Mouse (Mus musculus) CH12.LX (cell line): Measurements from ENCODE around the gene Rab3a. TPM values are rescaled to one million over a fixed set of nuclear protein-coding genes. Genes with fewer than 3 reads are reported as not detected.
A peak's percentile ranks its signal among the peaks of the same experiment; 100 is the strongest.

Experiments used
- DNase-seq: peaks from one replicate; pipeline ENCODE4 v3.0.0-alpha.2; 2013; ENCODE audit errors: extremely low read depth
- H3K27ac ChIP-seq: 2 replicates; pipeline ENCODE4 v1.5.1; 2012; ENCODE audit warnings: low read depth, mild to moderate bottlenecking, control low read depth, moderate library complexity; ENCODE audit not compliant: insufficient read depth
- H3K27me3 ChIP-seq: replicated peaks from 2 replicates; pipeline ENCODE3; 2012; ENCODE audit warnings: inconsistent platforms
- H3K36me3 ChIP-seq, 2 experiments: replicated peaks in 1 of 2; 2 replicates each; pipeline versions ENCODE3 to v1.6.1; 2012; ENCODE audit warnings: inconsistent platforms in 1 of 2, low read length in 1 of 2, mild to moderate bottlenecking in 1 of 2, mixed read lengths in 1 of 2, moderate library complexity in 1 of 2; ENCODE audit not compliant: control insufficient read depth in 1 of 2, insufficient read depth in 1 of 2
- H3K4me1 ChIP-seq, 2 experiments: 2 replicates each; pipeline ENCODE4 v1.6.1; 2012; ENCODE audit warnings: inconsistent platforms in 1 of 2, moderate library complexity in 1 of 2; ENCODE audit not compliant: insufficient read depth in 2 of 2, control insufficient read depth in 1 of 2
- H3K4me2 ChIP-seq: 2 replicates; pipeline ENCODE4 v1.6.1; 2012; ENCODE audit warnings: low read depth, mild to moderate bottlenecking, control low read depth; ENCODE audit not compliant: poor library complexity, insufficient read depth, severe bottlenecking
- H3K4me3 ChIP-seq, 3 experiments: fragments of 150-350 bp in 1 of 3; sonication (generic) in 1 of 3; replicated peaks in 1 of 3; 2 replicates each; pipeline versions ENCODE3 to v1.5.1; 2011 to 2012; ENCODE audit warnings: low read depth in 2 of 3, low read length in 2 of 3, mild to moderate bottlenecking in 2 of 3, moderate library complexity in 2 of 3, control low read depth in 1 of 3, improper control_type of control experiment in 1 of 3, inconsistent platforms in 1 of 3, mixed read lengths in 1 of 3; ENCODE audit not compliant: poor library complexity in 1 of 3
- H3K79me2 ChIP-seq: replicated peaks from 2 replicates; pipeline ENCODE4 v1.6.1; 2012; ENCODE audit warnings: mild to moderate bottlenecking, moderate library complexity; ENCODE audit not compliant: control insufficient read depth, poor library complexity, insufficient read depth, severe bottlenecking; ENCODE audit errors: extremely low read depth
- H3K9ac ChIP-seq: 2 replicates; pipeline ENCODE4 v1.6.1; 2012; ENCODE audit warnings: low read depth, mild to moderate bottlenecking, control low read depth, moderate library complexity; ENCODE audit not compliant: insufficient read depth
- H3K9me3 ChIP-seq: replicated peaks from 2 replicates; pipeline ENCODE3; 2012; ENCODE audit warnings: low read length, inconsistent platforms, mixed read lengths
- BHLHE40 ChIP-seq: IDR thresholded peaks from 2 replicates; pipeline ENCODE4 v1.6.1; 2011; ENCODE audit warnings: mild to moderate bottlenecking, low read depth, low read length, improper control_type of control experiment
- CHD1 ChIP-seq: IDR thresholded peaks from 2 replicates; pipeline ENCODE4 v1.6.1; 2012; ENCODE audit warnings: low read depth, low read length, improper control_type of control experiment, inconsistent platforms
- CHD2 ChIP-seq: IDR thresholded peaks from 2 replicates; pipeline ENCODE4 v1.6.1; 2011; ENCODE audit warnings: low read length, improper control_type of control experiment
- CTCF ChIP-seq, 2 experiments: IDR thresholded peaks in 1 of 2; conservative IDR thresholded peaks in 1 of 2; 2 replicates each; pipeline ENCODE4 v1.5.1; 2011 to 2012; ENCODE audit warnings: low read depth in 2 of 2, low read length in 2 of 2, improper control_type of control experiment in 1 of 2, inconsistent platforms in 1 of 2, mild to moderate bottlenecking in 1 of 2, moderate library complexity in 1 of 2
- E2F4 ChIP-seq: IDR thresholded peaks from 2 replicates; pipeline ENCODE4 v1.6.1; 2011; ENCODE audit warnings: low read depth, low read length, improper control_type of control experiment; ENCODE audit not compliant: insufficient replicate concordance
- ELF1 ChIP-seq: IDR thresholded peaks from 2 replicates; pipeline ENCODE4 v1.6.1; 2014; ENCODE audit warnings: low read depth, mild to moderate bottlenecking, inconsistent platforms, low read length, improper control_type of control experiment
- EP300 ChIP-seq: IDR thresholded peaks from 2 replicates; pipeline ENCODE4 v1.6.1; 2011; ENCODE audit warnings: low read length, improper control_type of control experiment
- ETS1 ChIP-seq: conservative IDR thresholded peaks from 2 replicates; pipeline ENCODE4 v1.6.1; 2012; ENCODE audit warnings: low read depth, mild to moderate bottlenecking, inconsistent platforms, low read length, improper control_type of control experiment, moderate library complexity
- GABPA ChIP-seq: IDR thresholded peaks from 2 replicates; pipeline ENCODE4 v1.6.1; 2012; ENCODE audit warnings: low read depth, low read length, improper control_type of control experiment, inconsistent platforms; ENCODE audit not compliant: insufficient replicate concordance
- HCFC1 ChIP-seq: IDR thresholded peaks from 2 replicates; pipeline ENCODE4 v1.6.1; 2012; ENCODE audit warnings: low read depth, mild to moderate bottlenecking, inconsistent platforms, low read length, improper control_type of control experiment
- IRF4 ChIP-seq: IDR thresholded peaks from 2 replicates; pipeline ENCODE4 v1.6.1; 2014; ENCODE audit warnings: low read depth, mild to moderate bottlenecking, inconsistent platforms, low read length, improper control_type of control experiment
- JUN ChIP-seq: IDR thresholded peaks from 2 replicates; pipeline ENCODE4 v1.6.1; 2011; ENCODE audit warnings: low read depth, mild to moderate bottlenecking, low read length, improper control_type of control experiment, moderate library complexity; ENCODE audit not compliant: insufficient read depth
- JUND ChIP-seq: conservative IDR thresholded peaks from 2 replicates; pipeline ENCODE4 v1.6.1; 2011; ENCODE audit warnings: low read depth, low read length, improper control_type of control experiment
- KAT2A ChIP-seq: IDR thresholded peaks from 2 replicates; pipeline ENCODE4 v1.6.1; 2012; ENCODE audit warnings: low read length, improper control_type of control experiment, inconsistent platforms; ENCODE audit not compliant: insufficient replicate concordance
- MAFK ChIP-seq: IDR thresholded peaks from 2 replicates; pipeline ENCODE4 v1.6.1; 2011; ENCODE audit warnings: low read length, improper control_type of control experiment; ENCODE audit not compliant: insufficient replicate concordance
- MAX ChIP-seq: IDR thresholded peaks from 2 replicates; pipeline ENCODE4 v1.6.1; 2011; ENCODE audit warnings: low read length, improper control_type of control experiment
- MAZ ChIP-seq: IDR thresholded peaks from 2 replicates; pipeline ENCODE4 v1.6.1; 2012; ENCODE audit warnings: low read depth, mild to moderate bottlenecking, inconsistent platforms, low read length, improper control_type of control experiment, moderate library complexity
- MEF2A ChIP-seq: IDR thresholded peaks from 2 replicates; pipeline ENCODE4 v1.6.1; 2014; ENCODE audit warnings: low read depth, mild to moderate bottlenecking, inconsistent platforms, low read length, improper control_type of control experiment, borderline replicate concordance
- MXI1 ChIP-seq: IDR thresholded peaks from 2 replicates; pipeline ENCODE4 v1.6.1; 2011; ENCODE audit warnings: mild to moderate bottlenecking, low read depth, low read length, improper control_type of control experiment
- MYC ChIP-seq: IDR thresholded peaks from 2 replicates; pipeline ENCODE4 v1.6.1; 2011; ENCODE audit warnings: low read depth, mild to moderate bottlenecking, improper control_type of control experiment, low read length
- NELFE ChIP-seq: IDR thresholded peaks from 2 replicates; pipeline ENCODE4 v1.6.1; 2011; ENCODE audit warnings: low read depth, low read length, improper control_type of control experiment
- NRF1 ChIP-seq: IDR thresholded peaks from 2 replicates; pipeline ENCODE4 v1.6.1; 2014; ENCODE audit warnings: low read depth, mild to moderate bottlenecking, inconsistent platforms, low read length, improper control_type of control experiment, moderate library complexity
- PAX5 ChIP-seq: IDR thresholded peaks from 2 replicates; pipeline ENCODE4 v1.6.1; 2012; ENCODE audit warnings: low read length, inconsistent platforms, mixed read lengths
- POLR2A ChIP-seq: IDR thresholded peaks from 2 replicates; pipeline ENCODE4 v1.6.1; 2011; ENCODE audit warnings: low read depth, mild to moderate bottlenecking, improper control_type of control experiment, low read length
- POLR2AphosphoS2 ChIP-seq: IDR thresholded peaks from 2 replicates; pipeline ENCODE4 v1.6.1; 2011; ENCODE audit warnings: low read depth, low read length, improper control_type of control experiment
- RAD21 ChIP-seq: IDR thresholded peaks from 2 replicates; pipeline ENCODE4 v1.6.1; 2011; ENCODE audit warnings: low read depth, mild to moderate bottlenecking, low read length, improper control_type of control experiment, moderate library complexity
- RCOR1 ChIP-seq: conservative IDR thresholded peaks from 2 replicates; pipeline ENCODE4 v1.6.1; 2012; ENCODE audit warnings: low read depth, mild to moderate bottlenecking, inconsistent platforms, low read length, improper control_type of control experiment
- SIN3A ChIP-seq: IDR thresholded peaks from 2 replicates; pipeline ENCODE4 v1.6.1; 2012; ENCODE audit warnings: low read length, improper control_type of control experiment, inconsistent platforms
- SMC3 ChIP-seq: IDR thresholded peaks from 2 replicates; pipeline ENCODE4 v1.6.1; 2011; ENCODE audit warnings: low read depth, low read length, improper control_type of control experiment
- TBP ChIP-seq: conservative IDR thresholded peaks from 2 replicates; pipeline ENCODE4 v1.6.1; 2011; ENCODE audit warnings: low read depth, low read length, improper control_type of control experiment
- TCF12 ChIP-seq: IDR thresholded peaks from 2 replicates; pipeline ENCODE4 v1.6.1; 2014; ENCODE audit warnings: low read depth, mild to moderate bottlenecking, inconsistent platforms, low read length, improper control_type of control experiment
- UBTF ChIP-seq: IDR thresholded peaks from 2 replicates; pipeline ENCODE4 v1.6.1; 2012; ENCODE audit warnings: low read depth, mild to moderate bottlenecking, inconsistent platforms, low read length, improper control_type of control experiment, moderate library complexity
- USF1 ChIP-seq: IDR thresholded peaks from 2 replicates; pipeline ENCODE4 v1.6.1; 2014; ENCODE audit warnings: low read depth, mild to moderate bottlenecking, inconsistent platforms, low read length, improper control_type of control experiment
- USF2 ChIP-seq: conservative IDR thresholded peaks from 2 replicates; pipeline ENCODE4 v1.6.1; 2011; ENCODE audit warnings: low read depth, low read length, improper control_type of control experiment
- ZC3H11A ChIP-seq: IDR thresholded peaks from 2 replicates; pipeline ENCODE4 v1.6.1; 2012; ENCODE audit warnings: low read depth, mild to moderate bottlenecking, inconsistent platforms, low read length, improper control_type of control experiment
- ZKSCAN1 ChIP-seq: IDR thresholded peaks from 2 replicates; pipeline ENCODE4 v1.6.1; 2012; ENCODE audit warnings: low read depth, inconsistent platforms, low read length, improper control_type of control experiment, borderline replicate concordance
- ZMIZ1 ChIP-seq: IDR thresholded peaks from 2 replicates; pipeline ENCODE4 v1.6.1; 2012; ENCODE audit warnings: low read depth, mild to moderate bottlenecking, inconsistent platforms, low read length, improper control_type of control experiment
- ZNF384 ChIP-seq: IDR thresholded peaks from 2 replicates; pipeline ENCODE4 v1.6.1; 2012; ENCODE audit warnings: low read depth, low read length, improper control_type of control experiment, inconsistent platforms
- dilution Hi-C: fragments of 300-500 bp; cut with MboI; formaldehyde crosslinking; loops from 2 replicates; pipeline ENCODE4 v1.14.3; 2020; ENCODE audit warnings: low sequenced_read_pairs; ENCODE audit not compliant: extremely low pct_unique_long_range_greater_than_20kb, extremely low pct_ligation_motif_present
- in situ Hi-C: fragments of 300-500 bp; cut with MboI; formaldehyde crosslinking; loops from 3 replicates; pipeline ENCODE4 v1.14.3; 2019; ENCODE audit warnings: low sequenced_read_pairs, low pct_ligation_motif_present, low pct_unique_long_range_greater_than_20kb, mixed read lengths
- polyA plus RNA-seq: library from polyadenylated mRNA; unstranded; fragments of >175 nt; gene quantifications from 2 replicates; pipeline ENCODE4 v1.2.1, GENCODE M21; 2012; ENCODE audit warnings: low read depth; ENCODE audit not compliant: insufficient read length
- total RNA-seq, 2 experiments: library from RNA; depleted of rRNA; stranded (reverse); fragments of 300-350 nt in 1 of 2; fragments of >200 nt in 1 of 2; gene quantifications; 2 replicates each; pipeline ENCODE4 v1.2.3; 2012 to 2014

The Rab3a gene
- total and polyA plus RNA-seq, 3 experiments, result 0.87 to 1.9 (median 0.99) TPM

DNA sequence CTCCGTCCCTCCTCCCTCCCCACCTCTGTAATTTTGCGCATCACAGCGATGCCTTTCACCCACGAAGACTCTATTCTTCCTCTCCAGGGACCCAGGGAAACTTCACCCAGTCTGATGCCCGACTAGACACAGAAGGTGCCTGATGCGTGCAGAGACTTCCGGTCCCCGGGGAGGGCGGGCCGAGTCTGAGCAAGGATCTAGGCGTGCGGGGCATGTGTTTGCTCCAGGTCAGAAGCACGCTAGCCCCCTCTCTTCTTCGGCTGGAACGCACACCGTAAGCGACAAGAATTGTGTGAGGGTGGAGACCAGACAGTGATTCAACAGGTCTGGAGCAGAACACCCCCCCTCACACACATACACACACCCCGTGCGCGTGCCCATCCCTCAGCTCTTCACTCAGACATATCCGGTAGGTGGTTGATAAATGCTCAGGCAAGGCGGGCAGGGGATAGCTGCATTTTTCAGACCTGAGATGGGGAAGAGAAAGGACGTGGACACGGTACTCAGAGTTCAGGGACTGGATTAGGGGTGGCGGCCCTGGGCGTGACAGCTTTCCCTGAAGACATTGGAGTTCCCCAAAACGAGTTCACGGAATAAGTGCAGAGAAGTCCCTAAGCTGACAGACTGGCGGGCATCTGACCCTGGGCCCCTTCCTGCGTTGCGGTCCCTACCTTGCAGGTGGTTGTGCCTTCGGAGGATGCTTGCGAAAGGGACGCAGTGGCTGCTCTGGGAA lies 11.5 kb downstream of the Rab3a start:
- H3K9me3 ChIP-seq, result no peaks in the 10 kb centered on the region
- H3K79me2 ChIP-seq, result no peaks in the 10 kb centered on the region
- peak overlapping the region; percentile 41 for H3K9ac ChIP-seq
- peaks cover 31 to 60% of the 10 kb centered on the region in 2 experiments for H3K36me3 ChIP-seq
- TF ChIP-seq MAFK (no peak), MAZ (0 out of 2 replicates have a peak, but pooled peaks have one; percentile 14), MXI1 (peak; percentile 94), PAX5 (no peak), SIN3A (peak; percentile 77; the same call in 1 of the 2 replicates), NELFE (no peak), CHD1 (0 out of 2 replicates have a peak, but pooled peaks have one; percentile 35), TCF12 (no peak), GABPA (no peak), JUND (no peak), ZC3H11A (no peak), ETS1 (peak; percentile 34; the same call in 1 of the 2 replicates), TBP (no peak), USF1 (no peak), CTCF (conservative IDR thresholded peaks at IDR 0.05 in 1 of 2, IDR thresholded peaks at IDR 0.05 in 1 of 2; ENCODE audit: low read depth in 2 of 2, low read length in 2 of 2) (no peak), CHD2 (no peak), IRF4 (no peak), JUN (no peak), SMC3 (no peak), HCFC1 (no peak), MEF2A (no peak), USF2 (no peak), ZMIZ1 (no peak), ZKSCAN1 (no peak), RCOR1 (no peak), RAD21 (no peak), POLR2AphosphoS2 (no peak), KAT2A (no peak), BHLHE40 (peak; percentile 94), UBTF (no peak), ZNF384 (no peak), MYC (peak; percentile 69; the same call in 1 of the 2 replicates), ELF1 (peak; percentile 69), NRF1 (peak; percentile 44), E2F4 (no peak), POLR2A (no peak), MAX (no peak; the same call in 1 of the 2 replicates), EP300 (no peak)
- TF ChIP-seq, all 38 proteins: peak for 9
- Histone ChIP-seq H3K27ac (peak overlapping the region; percentile 75), H3K4me3 (peak overlapping the region; percentile 62 to 69 (median 65)), H3K27me3 (no peaks in the 10 kb centered on the region), H3K4me2 (peak overlapping the region; percentile 69), H3K4me1 (peaks cover 29 to 72% of the 10 kb centered on the region in 2 experiments)
- dilution Hi-C loops (no loop called here), in situ Hi-C loops (loop anchor here (5.0 kb wide), 1 partner anchor 36 kb away; no protein-coding TSS in a partner anchor)
- DNase-seq, result peak; percentile 80
